Mouse (Mus musculus) bone marrow macrophage, adult 2 months (primary cell): ENCODE results near the gene Flii.

Experiments
- CTCF ChIP-seq: IDR thresholded peaks from 2 replicates; pipeline ENCODE4 v1.5.1; 2012; ENCODE audit warnings: low read depth, mild to moderate bottlenecking, low read length, moderate library complexity
- POLR2A ChIP-seq: IDR thresholded peaks from 2 replicates; pipeline ENCODE4 v1.6.1; 2012; ENCODE audit warnings: mild to moderate bottlenecking, low read depth, low read length, borderline replicate concordance

DNA sequence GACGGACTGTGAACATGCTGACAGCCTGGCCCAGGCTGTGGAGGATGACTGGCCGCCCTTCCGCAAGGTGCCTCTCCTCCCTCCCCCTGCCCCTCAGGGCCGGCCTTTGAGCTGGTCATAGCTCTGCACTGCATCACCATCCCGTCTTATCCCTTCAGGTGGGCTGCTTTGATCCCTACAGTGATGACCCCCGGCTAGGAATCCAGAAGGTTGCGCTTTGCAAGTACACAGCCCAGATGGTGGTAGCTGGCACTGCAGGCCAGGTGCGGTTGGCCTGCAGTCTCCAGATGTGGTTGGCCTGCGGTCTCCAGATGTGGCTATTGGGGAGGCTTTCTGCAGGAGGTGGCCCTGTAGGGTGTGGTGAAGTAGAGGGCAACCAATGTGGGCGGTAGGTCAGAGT is 18.4 kb downstream of the Flii start:
- TF ChIP-seq CTCF (no peak), POLR2A (no peak)
